In genomic region chr2:105701781-105702180, GRCm38 (mm10) we compare ENCODE assay signal across 27 mouse cellular contexts. TPM values are rescaled to one million over a fixed set of nuclear protein-coding genes. Genes with fewer than 3 reads are reported as not detected.
"Had no signal": no experiment of that assay in that cellular context is flagged by ENCODE, and none has a peak within 500 bp of the region (broad histone marks: within the 10 kb centered on the region; RNA-seq: fewer than 3 reads in every experiment).

No protein-coding gene starts in this region.

- DNase-seq: gastrocnemius, adult 2 months; gastrocnemius, postnatal 10 days; gastrocnemius, postnatal 25 days; heart, adult 2 months; heart, postnatal 10 days; heart, postnatal 4 days; kidney, adult 18-20 months; kidney, adult 8-10 months; kidney, postnatal 10 days; kidney, postnatal 25 days; kidney, postnatal 4 days; liver; liver, embryonic 13.5 days had no signal

- H3K27ac ChIP-seq: gastrocnemius, adult 2 months; heart, adult 2 months; hindbrain, embryonic 10.5 days; hindbrain, embryonic 12.5 days; hindbrain, embryonic 14.5 days; intestine, embryonic 15.5 days; layer of hippocampus, adult 2 months; left cerebral cortex, adult 2 months; limb, embryonic 10.5 days; limb, embryonic 12.5 days; liver, embryonic 13.5 days had no signal

- H3K4me1 ChIP-seq: heart, embryonic 12.5 days; hindbrain, embryonic 12.5 days; intestine, embryonic 15.5 days; limb, embryonic 10.5 days; limb, embryonic 12.5 days; liver, embryonic 13.5 days had no signal

- H3K9ac ChIP-seq: heart, embryonic 12.5 days; hindbrain, embryonic 12.5 days; hindbrain, embryonic 14.5 days; intestine, embryonic 15.5 days; limb, embryonic 12.5 days; liver, embryonic 13.5 days had no signal

- H3K27me3 ChIP-seq: hindbrain, embryonic 12.5 days; intestine, embryonic 15.5 days; limb, embryonic 12.5 days had no signal

- ATAC-seq: hindbrain, embryonic 16.5 days; inflammation-experienced regulatory T-cells, adult 6 months; intestine, embryonic 15.5 days; intestine, postnatal 0 days had no signal

- H3K36me3 ChIP-seq: heart, embryonic 12.5 days; hindbrain, embryonic 12.5 days; intestine, embryonic 15.5 days; limb, embryonic 10.5 days; limb, embryonic 12.5 days; liver, embryonic 13.5 days had no signal

- H3K9me3 ChIP-seq: heart, embryonic 12.5 days; hindbrain, embryonic 10.5 days; hindbrain, embryonic 12.5 days; intestine, embryonic 15.5 days; limb, embryonic 10.5 days; limb, embryonic 12.5 days; liver, embryonic 13.5 days had no signal

- H3K4me2 ChIP-seq: heart, embryonic 12.5 days; hindbrain, embryonic 12.5 days; hindbrain, embryonic 14.5 days; intestine, embryonic 15.5 days; limb, embryonic 12.5 days; liver, embryonic 11.5 days; liver, embryonic 13.5 days had no signal

- H3K4me3 ChIP-seq: gastrocnemius, adult 2 months; heart, adult 2 months; heart, embryonic 12.5 days; hindbrain, embryonic 10.5 days; hindbrain, embryonic 12.5 days; intestine, embryonic 15.5 days; layer of hippocampus, adult 2 months; left cerebral cortex, adult 2 months; limb, embryonic 10.5 days; limb, embryonic 12.5 days; liver, embryonic 13.5 days had no signal

RNA-seq across cellular contexts. Expression of gene Pax6, which starts 33.1 kb away (rescaled TPM):
- polyA plus RNA-seq: heart, adult 2 months; heart, embryonic 16.5 days; limb, embryonic 12.5 days had no signal
